8 mouse cellular contexts compared by ENCODE assay signal in genomic region chr13:109117210-109117791, GRCm38 (mm10).
DNase-seq lines count a peak whose midpoint lies in the region; ATAC-seq lines count a peak whose summit lies in the region.

No protein-coding gene starts in this region.

- H3K9ac ChIP-seq in lung, embryonic 16.5 days (ENCODE audit: low read length), result no peak overlapping the region
- peak overlapping the region; percentile 57 for H3K9ac ChIP-seq in neural tube, embryonic 11.5 days (ENCODE audit: low read length)

- no peak overlapping the region for H3K27ac ChIP-seq in lung, embryonic 16.5 days (ENCODE audit: low read length)
- no peak overlapping the region for H3K27ac ChIP-seq in forebrain, embryonic 10.5 days
- H3K27ac ChIP-seq in neural tube, embryonic 11.5 days (ENCODE audit: low read depth, low read length), result no peak overlapping the region

- peaks cover 11% of the 10 kb centered on the region for H3K4me1 ChIP-seq in lung, embryonic 16.5 days (replicated peaks; ENCODE audit: control insufficient read depth, insufficient read depth, low read length)
- peaks cover 20% of the 10 kb centered on the region for H3K4me1 ChIP-seq in forebrain, embryonic 10.5 days
- H3K4me1 ChIP-seq in neural tube, embryonic 11.5 days (ENCODE audit: control insufficient read depth, insufficient read depth, low read length), result no peaks in the 10 kb centered on the region

- H3K36me3 ChIP-seq in lung, embryonic 16.5 days (ENCODE audit: control insufficient read depth, insufficient read depth, low read length), result no peaks in the 10 kb centered on the region
- no peaks in the 10 kb centered on the region for H3K36me3 ChIP-seq in forebrain, embryonic 10.5 days (replicated peaks)
- H3K36me3 ChIP-seq in neural tube, embryonic 11.5 days (ENCODE audit: control insufficient read depth, insufficient read depth, low read length), result no peaks in the 10 kb centered on the region

- no peak overlapping the region for H3K4me3 ChIP-seq in lung, embryonic 16.5 days (ENCODE audit: low read length)
- H3K4me3 ChIP-seq in forebrain, embryonic 10.5 days, result peak overlapping the region; percentile 71
- peak overlapping the region; percentile 59 for H3K4me3 ChIP-seq in neural tube, embryonic 11.5 days (ENCODE audit: low read depth, low read length)

- no peaks in the 10 kb centered on the region for H3K9me3 ChIP-seq in lung, embryonic 16.5 days (ENCODE audit: control insufficient read depth, low read length)
- H3K9me3 ChIP-seq in forebrain, embryonic 10.5 days, result no peaks in the 10 kb centered on the region
- no peaks in the 10 kb centered on the region for H3K9me3 ChIP-seq in neural tube, embryonic 11.5 days (ENCODE audit: control insufficient read depth, low read length)

- 10% methylated on average over 14 of the region's 14 CpGs for WGBS in lung, embryonic 16.5 days
- 9% methylated on average over 13 of the region's 14 CpGs for WGBS in forebrain, embryonic 10.5 days
- 6% methylated on average over 14 of the region's 14 CpGs for WGBS in neural tube, embryonic 11.5 days

- no peak for ATAC-seq in lung, embryonic 16.5 days (ENCODE audit: low read depth)
- peak; percentile 86 for ATAC-seq in neural tube, embryonic 11.5 days (ENCODE audit: insufficient read depth, low FRiP score, low TSS enrichment)

- peak overlapping the region; percentile 76 for H3K4me2 ChIP-seq in lung, embryonic 16.5 days (ENCODE audit: low read depth, low read length)
- peak overlapping the region; percentile 95 for H3K4me2 ChIP-seq in neural tube, embryonic 11.5 days (ENCODE audit: low read depth)

- no peak for DNase-seq in lung, adult 18-20 months
- peak; percentile 18 for DNase-seq in forebrain, embryonic 10.5 days (ENCODE audit: extremely low spot score, low spot score)
- peak; percentile 5 to 8 for DNase-seq in layer of hippocampus, adult 8-10 months (ENCODE audit: low spot score in 2 of 2)
- DNase-seq in neural tube, embryonic 11.5 days (ENCODE audit: low spot score), result peak; percentile 33
- DNase-seq in spleen, postnatal 14 days (ENCODE audit: low spot score in 2 of 2), result no peak
- no peak for DNase-seq in urinary bladder, postnatal 25 days (ENCODE audit: low spot score)
- no peak for DNase-seq in thymus, postnatal 0 days (ENCODE audit: low spot score)

- H3K27me3 ChIP-seq in lung, embryonic 16.5 days (ENCODE audit: control insufficient read depth, insufficient read depth, low read depth, low read length), result peaks cover 17% of the 10 kb centered on the region
- H3K27me3 ChIP-seq in forebrain, embryonic 10.5 days (ENCODE audit: poor library complexity, severe bottlenecking), result peaks cover 42% of the 10 kb centered on the region
- no peaks in the 10 kb centered on the region for H3K27me3 ChIP-seq in neural tube, embryonic 11.5 days (ENCODE audit: control insufficient read depth, insufficient read depth, low read length)

Comparison
In these comparisons a context has a peak if more than half of its experiments do, and no peak if none do; other contexts are left out.
1. DNase-seq: peak in forebrain, embryonic 10.5 days (single experiment), layer of hippocampus, adult 8-10 months (2 of 2) and neural tube, embryonic 11.5 days (single experiment); none in lung, adult 18-20 months (0 of 2), spleen, postnatal 14 days (0 of 2), urinary bladder, postnatal 25 days (single experiment) and thymus, postnatal 0 days (single experiment).